Mouse (Mus musculus) mature B cell (primary cell): ENCODE results near the gene Phf7.

Source experiments
- in situ Hi-C: fragments of 300-500 bp; cut with MboI; formaldehyde crosslinking; loops from 2 replicates; pipeline ENCODE4 v1.14.3; 2019

Phf7 gene

DNA sequence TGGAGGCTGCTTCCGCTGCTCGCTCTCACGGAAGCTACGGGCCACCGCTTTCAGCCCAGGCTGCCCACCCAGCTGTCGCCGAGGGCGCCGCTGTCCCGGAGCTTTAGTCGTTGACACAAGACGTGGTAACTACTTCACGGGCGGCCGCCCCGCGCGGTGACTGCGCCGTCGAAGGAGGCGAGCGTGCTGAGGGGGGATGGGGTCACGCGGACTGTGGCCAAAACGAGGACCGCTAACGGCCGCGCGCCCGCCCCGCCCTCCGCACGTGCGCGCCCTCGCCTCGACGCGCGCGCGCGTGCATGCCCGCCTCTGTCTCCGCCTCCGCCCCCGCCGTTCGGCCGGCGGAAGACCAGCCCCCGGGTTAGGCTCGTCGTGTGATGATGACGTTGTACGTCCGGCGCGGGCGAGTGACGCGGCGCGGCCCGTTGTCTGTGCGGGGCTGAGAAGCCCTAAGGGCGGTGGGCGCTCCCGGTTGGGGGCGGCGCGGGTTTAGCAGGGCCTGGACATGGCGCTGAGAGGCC, at the start of gene Phf7, which contains the start of gene Bap1:
TSS of gene Phf7 (minus strand) at position 234 of the 521 bp plus-strand sequence.
TSS of gene Bap1 (plus strand) at position 367 of the 521 bp plus-strand sequence.
- in situ Hi-C loops = no loop called here

DNA sequence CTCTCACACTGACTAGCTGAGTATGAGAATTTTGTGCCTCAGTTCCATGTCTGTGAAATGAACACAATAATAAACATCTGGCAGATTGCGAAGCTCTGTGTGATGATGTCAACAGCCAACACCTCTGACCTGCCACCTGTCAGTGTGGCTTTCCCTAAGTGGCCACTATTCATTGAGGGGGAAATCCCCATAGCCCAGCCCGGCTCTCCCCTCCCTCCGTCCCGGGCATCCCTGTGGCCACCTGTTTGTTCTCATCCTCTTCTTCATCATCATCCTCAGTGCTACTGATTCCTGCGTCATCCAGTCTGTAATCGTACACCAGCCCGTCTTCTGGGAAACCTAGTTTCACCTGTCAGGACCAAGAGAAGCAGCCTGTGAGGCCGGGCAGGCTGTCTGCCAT, 34.6 kb upstream of the Phf7 start:
- in situ Hi-C loops = no loop called here

DNA sequence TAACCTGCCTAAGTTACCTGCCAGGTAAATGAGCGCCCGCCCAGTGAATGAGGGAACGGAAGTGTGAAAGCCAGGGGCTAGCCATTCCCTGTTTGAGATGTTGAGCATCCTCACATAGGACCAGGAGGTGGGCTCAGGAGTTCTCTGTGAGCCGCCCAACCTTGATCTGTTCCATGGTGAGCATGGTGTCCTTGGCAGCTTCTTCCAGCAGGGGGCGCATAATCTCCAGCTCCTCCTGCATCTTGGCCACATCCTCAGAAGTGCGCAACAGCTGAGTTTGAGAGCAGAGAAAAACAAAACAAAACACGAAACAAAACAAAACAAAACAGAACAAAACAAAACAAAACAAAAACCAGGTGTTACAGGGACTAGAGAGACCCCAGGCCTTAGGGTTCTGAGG, 21.0 kb upstream of the Phf7 start:
- in situ Hi-C loops = loop anchor here (10.0 kb wide), 2 partner anchors 53 to 193 kb away; partner anchors contain the start of gene Dnah1

DNA sequence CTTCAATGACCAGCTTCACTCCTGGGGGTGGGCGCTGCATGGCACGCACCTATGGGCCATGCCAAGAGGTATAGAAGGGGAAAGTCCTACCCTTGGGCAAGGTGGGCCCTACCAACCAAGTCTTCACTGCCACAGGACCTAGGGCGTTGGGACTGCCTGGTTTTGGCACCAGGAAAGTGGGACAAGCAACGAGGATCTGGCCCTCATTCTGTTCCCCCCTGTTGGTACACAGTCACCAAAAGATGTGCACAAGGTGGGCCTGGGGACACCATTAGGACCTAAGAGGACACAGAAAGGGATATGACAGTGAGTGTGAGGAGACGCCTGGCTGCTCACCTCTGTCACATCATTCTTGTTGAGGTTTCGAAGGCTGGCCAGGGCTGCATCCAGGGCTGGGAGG, 20.0 kb upstream of the Phf7 start:
- in situ Hi-C loops = loop anchor here (10.0 kb wide), 2 partner anchors 54 to 194 kb away; partner anchors contain the start of gene Dnah1

DNA sequence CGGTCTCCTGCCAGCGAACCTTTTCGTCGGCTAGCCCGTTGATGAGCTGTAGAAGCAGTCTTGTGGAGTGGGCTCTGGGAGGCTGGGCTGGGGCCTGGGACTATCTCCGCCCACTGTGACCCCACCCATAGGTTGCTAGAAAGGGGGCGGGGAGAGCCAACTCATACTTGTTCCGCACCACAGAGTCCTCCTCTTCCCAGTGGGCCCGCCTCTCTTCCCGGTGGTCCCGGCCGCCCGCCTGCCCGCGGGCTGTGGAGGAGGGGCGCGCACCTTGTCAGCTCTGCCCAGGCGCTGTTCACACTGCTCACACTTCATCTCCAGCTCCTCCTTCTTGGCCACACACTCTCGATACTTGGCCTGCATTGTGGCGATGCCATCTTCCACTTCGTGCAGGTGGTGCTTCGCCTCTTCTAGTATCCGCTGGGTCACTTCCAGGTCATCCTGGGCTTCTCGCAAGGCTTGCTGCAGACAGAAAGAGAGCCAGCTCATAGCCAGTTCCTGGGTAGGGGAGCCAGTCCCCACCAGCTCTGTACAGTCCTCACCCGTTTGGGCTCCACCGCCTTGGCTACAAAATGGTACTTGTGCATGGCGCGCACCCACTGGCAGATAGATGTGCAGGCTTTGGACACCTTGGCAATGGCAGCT, 18.5 kb upstream of the Phf7 start:
- in situ Hi-C loops = loop anchor here (10.0 kb wide), 2 partner anchors 55 to 195 kb away; partner anchors contain the start of gene Dnah1

DNA sequence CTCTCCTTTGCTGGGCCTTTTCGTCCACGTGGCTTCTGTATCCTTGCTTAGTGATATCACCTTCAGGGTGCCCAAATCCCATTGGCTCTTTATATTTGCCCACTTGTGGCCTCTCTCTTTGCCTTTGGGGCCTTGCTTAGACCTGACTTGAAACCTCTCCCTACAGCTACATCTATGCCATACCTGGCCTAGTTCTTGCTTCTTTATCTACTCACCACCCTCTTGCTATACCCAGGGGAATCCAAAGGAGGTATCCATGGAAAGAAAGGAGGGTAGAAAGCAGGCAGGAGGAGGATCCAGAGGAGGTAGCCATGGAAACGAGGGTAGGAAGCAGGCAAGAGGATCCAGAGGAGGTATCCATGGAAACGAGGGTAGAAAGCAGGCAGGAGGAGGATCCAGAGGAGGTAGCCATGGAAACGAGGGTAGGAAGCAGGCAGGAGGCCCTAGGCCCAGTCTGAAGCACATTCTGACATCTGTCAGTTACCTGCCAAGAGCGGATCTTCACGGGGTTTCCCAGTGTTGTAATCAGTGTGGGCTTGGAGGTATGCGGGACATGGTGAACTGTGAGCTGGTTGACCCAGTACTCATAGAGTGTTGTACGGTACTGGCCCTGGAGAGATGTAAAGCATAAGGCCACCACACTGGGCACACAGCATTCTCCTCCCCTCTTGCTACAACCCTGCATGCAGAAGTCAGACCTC, 17.3 kb upstream of the Phf7 start:
- in situ Hi-C loops = no loop called here

DNA sequence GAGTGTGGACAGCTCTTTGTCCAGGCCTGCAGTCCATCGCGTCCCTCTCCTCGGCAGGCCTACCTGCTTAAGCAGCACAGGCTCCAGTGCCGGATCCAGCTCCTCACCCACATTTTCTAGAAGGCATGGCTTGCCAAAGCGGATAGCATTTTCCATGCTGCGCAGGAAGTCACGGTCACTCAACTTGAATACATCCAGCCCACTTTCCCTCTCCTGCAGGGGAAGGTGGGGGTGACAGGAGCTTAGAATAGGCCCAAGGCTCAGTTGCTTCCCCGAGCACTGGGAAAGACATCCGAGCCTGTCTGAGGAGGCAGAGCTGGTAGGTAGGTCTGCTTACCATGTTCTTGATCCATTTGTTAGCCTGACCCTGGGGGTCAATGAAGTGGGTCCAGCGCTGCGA, 16.5 kb upstream of the Phf7 start:
- in situ Hi-C loops = no loop called here

DNA sequence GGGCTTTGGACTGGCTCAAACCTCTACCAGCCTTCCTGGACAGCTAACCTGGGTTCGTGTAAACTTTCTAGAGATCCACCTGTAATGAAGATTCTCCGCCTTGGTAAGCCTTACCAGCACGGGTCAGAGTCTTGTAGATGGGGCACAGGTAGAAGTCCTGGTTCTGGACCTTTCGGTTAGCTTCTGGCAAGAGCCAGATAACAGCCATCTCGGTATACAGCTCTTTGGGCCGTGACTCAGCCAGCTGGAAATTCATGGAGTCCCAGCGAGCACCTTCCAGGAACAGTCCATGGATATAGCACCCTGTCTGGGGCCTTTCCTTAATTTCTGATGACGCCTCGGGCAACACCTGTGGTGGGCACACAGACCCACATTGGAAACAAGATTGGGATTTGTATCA, 9.8 kb upstream of the Phf7 start:
- in situ Hi-C loops = no loop called here

DNA sequence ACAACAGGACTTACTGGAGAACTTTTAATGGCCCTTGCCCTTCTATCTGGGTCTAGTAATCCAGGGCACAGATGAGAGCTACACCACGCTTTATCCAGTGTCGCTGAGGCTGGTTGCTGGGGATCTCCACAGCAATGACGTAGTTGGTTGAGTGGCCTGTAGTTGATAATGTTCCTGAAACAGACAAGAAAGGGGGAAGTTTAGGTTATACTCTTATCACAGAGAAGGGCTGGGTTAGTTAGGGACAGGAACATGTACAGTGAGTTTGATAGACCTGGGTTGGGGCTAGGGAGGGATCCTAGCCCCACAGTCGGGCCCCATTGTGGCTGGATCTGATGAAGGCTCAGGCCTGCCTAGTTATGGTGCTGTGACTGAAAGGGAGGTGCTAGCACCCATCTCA, 9.3 kb upstream of the Phf7 start:
- in situ Hi-C loops = no loop called here

DNA sequence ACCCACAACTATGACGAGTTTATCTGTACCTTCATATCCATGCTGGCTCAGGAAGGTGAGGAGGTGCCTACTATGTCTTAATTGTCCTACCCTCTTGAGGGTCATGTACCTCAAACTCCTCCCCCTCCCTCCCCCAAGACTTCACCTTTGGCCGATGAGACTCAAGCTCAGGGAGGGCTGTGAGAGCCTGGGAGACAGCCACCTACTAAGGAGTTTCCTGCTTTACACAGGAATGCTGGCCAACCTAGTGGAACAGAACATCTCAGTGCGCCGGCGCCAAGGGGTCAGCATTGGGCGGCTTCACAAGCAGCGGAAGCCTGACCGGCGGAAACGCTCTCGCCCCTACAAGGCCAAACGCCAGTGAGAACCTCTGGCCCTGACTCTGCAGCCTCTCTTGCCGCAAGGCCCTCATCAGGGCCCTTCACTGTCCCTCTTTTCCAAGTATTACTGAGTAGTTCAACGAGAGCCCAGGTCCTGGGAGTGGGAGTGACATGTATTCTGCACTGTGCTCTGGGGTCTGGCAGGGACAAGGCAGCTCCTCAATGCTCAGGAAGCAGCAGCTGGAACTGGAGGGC, 7.4 kb upstream of the Phf7 start:
- in situ Hi-C loops = no loop called here

DNA sequence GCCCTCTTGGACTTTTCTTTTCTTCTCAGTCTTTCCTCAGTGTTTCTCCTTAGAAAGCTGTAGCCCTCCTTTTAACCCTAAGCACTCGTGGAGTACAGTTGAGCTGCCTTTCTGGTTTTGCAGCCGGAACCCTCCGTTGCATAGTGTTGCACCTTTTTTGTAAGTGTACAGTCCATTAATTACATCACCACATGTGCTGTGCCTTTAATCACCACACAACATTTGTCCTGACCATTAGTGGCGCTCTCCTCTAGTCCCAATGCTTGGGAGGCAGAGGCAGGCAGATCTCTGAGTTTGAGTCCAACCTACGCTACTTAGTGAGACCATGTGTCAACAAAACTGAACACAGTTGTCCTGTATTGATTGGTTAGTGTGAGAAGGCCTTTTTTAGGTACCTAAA, 974 bp upstream of the Phf7 start:
- in situ Hi-C loops = no loop called here

DNA sequence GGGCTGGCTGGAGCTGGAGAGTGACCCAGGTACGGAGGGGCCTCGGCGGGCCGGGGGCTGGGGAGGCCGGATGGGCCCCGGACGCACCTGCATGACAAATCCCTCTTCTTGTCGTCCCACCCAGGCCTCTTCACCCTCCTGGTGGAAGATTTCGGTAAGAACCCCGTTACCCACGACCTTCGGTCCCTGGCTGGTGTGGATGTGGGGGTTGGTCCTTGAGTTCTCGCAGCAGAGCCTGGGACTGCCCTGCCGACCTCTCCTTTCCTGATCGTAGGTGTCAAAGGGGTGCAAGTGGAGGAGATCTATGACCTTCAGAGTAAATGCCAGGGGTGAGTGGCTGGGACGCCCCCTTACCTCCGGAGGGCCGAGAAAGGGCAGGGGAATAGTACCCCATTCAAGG, 509 bp upstream of the Phf7 start:
- in situ Hi-C loops = no loop called here

DNA sequence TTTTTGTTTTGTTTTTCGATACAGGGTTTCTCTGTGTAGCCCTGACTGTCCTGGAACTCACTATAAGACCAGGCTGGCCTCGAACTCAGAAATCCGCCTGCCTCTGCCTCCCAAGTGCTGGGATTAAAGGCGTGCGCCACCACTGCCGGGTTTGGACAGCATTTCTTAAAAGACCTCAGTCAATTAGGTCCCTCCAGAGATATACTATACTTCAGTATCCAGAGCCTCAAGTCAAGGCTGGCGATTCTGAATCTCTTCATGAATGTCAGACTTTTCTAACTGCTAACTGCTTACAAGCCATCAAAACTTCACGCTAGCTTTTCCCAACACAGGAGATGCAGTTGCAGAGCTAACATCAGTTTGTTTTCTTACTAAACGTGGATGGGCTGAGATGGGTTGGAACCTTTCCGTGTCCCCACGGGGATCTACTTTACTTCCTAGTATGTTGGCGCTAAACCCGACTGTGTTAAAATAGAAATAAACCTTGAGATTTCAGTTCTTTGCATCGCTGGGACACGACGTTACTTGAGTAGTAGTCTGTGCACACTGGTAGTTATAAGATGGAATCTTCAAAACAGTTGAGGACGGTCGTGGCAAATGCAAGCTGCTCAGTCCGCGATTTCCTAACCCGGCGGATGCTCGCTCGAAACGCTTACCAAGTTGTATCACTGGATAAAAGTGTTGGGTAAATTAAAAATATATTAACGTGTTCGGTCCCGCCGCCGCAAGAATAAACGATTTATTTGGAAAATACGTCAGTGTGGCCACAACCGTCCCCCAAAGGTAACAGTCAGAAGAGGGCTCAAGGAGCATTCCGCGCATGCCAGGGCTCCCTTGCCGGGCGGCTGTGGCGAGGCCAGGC, 664 bp downstream of the Phf7 start:
- in situ Hi-C loops = no loop called here

DNA sequence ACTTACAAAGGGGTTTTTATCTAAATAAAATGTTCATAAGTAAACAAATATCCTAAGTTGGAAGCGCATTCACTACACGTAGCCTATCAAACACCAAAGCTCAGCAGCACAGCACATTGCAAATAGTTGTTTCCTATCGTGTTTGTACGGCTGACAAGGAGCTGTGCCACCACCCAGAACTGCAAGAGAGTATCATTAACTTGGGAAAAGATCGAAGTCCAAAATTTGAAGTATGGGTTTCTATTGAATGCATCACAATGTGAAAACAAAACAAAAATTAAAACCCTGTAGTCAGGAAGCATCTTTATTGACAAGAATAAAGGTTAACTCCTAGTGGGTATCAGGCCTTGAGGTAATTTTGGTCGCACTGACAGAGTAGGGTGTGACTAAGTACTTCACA, 2.7 kb downstream of the Phf7 start:
- in situ Hi-C loops = no loop called here

DNA sequence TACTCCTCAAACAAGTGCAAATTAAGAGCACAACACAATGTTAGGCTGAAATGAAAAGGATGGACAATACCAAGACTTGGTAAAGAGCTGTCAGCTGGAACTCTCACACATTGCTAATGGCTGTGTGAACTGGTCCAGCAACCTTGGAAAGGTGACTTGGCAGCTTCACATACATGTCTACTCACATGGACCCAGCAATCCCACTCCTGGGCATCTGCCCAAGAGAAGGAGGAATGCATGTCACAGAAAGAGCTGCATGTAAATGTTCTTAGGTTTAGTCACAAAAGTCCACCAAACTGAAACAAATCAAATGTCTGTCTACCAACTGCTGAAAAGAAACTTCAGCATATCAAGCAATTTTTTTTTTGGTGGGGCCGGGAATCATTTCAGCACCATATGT, 5.2 kb downstream of the Phf7 start:
- in situ Hi-C loops = no loop called here

DNA sequence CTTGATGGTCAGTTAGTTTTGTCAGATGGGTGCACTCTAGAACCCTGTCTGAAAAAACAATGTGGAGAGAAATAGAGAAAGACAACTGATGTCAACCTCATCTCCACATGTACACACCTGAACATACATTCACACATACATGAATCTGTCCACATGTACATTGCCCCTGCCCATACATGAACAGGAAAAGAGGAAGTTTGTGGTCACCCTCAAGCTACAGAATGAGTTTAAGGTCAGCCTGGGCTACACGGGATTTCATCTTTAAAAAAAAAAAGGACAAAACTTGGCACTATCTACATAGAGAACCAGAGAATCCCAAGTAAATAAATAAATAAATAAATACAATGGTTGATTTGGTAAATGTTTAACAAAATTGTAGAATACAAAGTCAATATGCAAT, 6.3 kb downstream of the Phf7 start:
- in situ Hi-C loops = no loop called here

DNA sequence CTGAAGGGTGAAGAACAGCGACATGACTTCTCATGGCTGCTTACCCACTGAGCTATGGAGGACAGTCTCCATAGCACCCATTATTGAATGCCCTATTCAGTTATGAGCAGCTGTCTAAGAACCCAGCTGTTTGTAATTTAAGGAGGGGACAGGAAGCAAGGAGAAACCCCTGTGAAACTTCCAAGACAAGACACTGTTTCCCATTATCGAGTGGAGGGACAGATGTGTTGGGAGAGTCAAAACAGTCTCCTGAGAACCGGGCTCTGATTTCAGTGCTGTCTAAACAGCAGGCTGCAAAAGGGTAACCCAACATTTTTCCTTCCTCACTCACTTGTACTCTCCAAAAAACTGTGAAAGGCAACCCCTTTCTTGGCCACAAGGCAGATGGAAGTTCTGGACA, 10.6 kb downstream of the Phf7 start:
- in situ Hi-C loops = no loop called here

DNA sequence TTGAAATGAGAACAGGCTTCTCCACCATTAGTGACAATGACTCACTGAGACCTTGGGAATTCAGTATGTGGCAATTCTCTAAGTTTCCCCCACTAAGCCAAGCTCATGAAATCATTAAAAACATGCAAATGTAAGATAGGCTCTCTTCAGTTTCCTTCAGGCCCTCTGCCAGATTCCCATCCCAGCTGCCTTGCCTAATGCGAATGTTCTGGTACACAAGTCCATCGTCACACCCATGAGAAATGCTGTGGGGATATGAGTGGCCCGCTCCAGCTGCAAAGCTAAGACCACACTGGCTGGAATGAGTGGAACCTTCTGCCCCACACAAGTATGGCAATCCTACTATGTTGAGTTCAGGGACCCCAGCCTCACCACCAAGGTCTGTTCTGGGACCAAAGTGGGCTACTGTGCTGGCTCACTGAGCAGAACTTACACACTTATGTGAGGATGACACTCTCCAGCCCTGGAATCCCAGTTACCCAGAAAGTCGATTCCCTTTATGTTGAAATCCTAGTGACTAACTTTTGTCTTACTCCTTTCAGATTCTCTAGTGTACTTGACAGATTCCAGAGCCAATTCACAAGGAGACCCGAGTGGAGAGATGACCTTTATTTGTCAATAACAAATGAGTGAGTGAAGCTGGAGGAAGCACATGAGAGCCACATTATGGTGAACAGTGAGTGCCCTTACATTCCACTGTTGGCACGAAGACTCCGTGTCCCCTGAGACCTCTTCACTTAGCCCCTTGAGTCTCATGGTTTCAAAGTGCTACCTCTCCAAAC, 13.8 kb downstream of the Phf7 start:
- in situ Hi-C loops = no loop called here

DNA sequence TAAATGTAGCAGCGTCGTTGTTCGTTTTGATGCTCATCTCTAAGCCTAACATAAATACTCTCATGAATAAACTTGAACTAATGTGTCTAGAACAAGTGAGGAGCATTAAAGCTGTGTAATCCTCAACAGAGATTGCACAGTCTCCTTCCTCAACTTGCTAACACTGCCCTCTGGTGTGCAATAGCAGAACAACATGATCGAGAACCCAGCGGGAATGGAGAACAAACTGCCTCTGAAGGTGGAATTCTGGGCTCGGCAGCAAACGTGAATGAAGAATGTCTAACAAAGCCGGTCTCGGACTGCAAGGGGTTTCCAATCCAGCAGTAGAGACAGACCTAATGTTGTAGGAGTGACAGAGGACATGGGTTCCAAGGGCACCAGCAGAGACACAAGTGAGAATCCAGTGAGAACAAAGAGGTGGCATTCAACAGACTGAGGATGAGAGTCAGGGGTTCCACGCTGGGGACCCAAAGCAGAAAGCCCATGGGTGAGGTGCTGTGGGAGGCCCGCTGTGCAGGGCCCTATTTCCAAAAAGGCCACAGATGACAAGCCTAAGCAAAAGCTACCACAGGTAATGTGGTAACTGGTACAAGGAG, 17.0 kb downstream of the Phf7 start:
- in situ Hi-C loops = no loop called here

DNA sequence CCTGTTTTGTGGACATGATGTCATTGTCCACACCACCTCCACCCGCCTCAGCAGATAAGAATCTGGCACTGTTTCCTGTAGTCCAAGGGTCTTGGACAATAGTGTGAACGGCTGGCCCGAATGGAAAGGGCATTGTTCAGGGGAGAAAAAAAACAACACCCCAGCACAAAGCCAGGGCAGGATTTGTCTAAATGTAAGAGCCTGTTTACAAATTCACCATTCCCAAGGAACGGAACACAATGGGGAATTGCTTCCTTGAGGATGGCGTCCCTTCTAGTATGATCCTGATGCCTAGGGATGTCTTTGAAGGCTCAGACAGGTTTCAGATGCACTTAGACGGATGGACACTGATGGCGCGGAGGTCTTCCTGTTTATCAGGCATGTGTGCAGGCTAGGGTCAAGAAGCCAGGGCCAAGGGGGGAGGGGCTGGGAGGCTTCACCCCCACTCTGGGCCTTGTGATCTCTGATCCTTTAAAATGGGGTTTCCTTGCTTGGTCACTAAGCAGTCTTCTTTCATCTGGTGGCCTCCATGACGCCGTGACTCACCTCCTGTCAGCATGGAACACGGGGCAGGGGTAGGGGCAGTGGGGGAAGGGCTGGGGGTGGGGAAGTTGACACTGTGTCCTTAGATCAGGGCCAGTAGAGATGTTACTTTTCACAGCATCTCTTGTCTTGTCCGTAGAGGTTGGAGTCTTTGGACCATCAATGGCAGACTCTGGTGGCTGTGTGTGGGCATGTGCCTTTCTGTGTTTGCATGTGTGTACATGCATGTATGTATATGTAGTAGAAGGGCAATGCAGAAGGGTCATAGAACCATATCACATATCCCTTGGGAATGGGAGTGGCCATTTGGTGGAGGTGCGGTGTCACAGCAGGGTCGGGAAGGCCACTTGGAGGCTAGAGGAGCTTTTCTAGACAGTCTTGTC, 17.8 kb downstream of the Phf7 start:
- in situ Hi-C loops = no loop called here
